Mouse (Mus musculus) regulatory T cell (primary cell): ENCODE results near the gene Tulp3.

ENCODE experiments used
- in situ Hi-C: fragments of 300-600 bp; cut with MboI, MseI; formaldehyde crosslinking; loops from one replicate; pipeline ENCODE4 v1.15.1; 2025; ENCODE audit warnings: high pct_unique_total_duplicates

Gene Tulp3

DNA sequence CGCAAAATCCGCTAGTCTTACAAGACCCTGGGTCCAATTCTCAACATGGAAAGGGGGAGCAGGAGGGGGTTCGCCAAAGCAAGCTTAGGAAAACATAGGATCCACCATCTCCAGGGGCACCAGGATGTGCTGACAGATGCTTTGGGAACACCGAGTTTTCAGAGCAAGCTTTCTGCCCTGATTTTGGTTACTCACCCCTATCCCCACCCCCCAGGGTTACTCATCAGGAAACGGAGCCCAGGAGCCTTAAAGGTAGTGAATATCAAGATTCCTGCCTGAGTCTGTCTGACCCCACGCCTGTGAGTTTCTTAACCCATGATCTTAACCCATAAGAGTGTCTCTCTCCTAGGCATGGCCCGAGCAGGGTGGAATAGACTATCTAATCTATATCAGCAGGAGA lies 57.4 kb downstream of the Tulp3 start:
- in situ Hi-C loops: no loop called here

- in situ Hi-C loops: no loop called here
Measured at GRCm38 (mm10) chr6:128296750-128297393, 58.8 kb downstream of the Tulp3 start.

DNA sequence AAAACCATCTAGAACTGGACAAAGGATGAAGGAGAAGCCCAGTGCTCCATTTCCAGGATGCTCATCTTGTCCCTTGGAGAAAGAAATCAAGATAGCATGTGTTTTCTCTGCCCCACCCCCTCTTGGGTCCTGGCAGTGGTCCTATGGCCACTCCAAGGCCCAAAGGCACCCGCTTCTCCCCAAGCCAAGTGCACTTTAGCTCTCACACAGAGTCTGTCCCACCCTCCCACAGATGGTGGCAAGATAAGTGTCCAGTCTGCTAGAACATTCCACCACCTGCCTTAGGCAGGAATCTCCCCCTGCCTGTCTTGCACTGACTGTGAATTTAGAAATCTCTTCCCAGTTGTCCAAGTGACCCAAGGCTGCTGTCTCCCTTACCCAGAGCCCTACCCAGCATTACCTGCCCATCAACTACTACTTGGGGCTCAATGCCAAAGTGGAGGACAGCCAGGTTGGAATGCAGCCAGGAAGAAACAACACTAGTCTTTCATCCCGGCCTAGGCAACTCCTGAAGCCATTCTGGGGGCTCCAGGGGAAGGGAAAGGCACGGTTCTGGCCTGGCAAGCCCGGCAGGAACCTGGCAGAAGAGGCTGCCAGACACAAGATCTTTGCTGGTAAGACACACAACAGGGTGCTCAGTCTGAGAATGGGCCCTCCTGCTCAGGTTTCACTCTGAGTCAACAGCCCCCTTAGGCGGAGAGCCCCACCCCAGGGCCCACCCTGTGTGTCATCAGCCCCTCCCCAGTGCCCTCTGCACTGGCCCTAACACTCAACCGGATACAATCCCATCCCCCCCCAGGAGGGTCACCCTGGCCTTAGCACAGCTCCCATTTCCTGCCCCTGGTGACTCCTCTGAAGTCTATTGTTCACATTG lies 59.5 kb downstream of the Tulp3 start:
- in situ Hi-C loops: no loop called here

DNA sequence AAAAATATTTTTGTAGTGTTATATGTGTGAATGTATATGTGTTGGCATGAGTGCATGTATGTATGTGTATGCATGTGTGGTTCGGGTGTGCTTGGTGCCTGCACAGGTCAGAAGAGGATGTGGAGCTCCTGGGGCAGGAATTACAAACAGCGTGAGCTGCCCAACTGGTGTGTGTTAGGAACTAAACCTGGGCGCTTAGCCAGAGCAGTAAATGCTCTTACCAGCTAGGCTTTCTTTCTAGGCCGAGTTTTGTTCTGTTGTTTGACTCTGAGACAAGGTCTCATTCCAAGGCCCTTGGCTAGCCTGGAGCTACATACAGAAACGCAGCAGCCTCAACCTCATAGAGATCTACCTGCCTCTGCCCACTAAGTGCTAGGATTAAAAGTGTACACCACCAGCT lies 64.4 kb downstream of the Tulp3 start:
- in situ Hi-C loops: no loop called here

GRCm38 (mm10) chr6:128288681-128289080 lies 67.0 kb downstream of the Tulp3 start:
- in situ Hi-C loops: no loop called here

DNA sequence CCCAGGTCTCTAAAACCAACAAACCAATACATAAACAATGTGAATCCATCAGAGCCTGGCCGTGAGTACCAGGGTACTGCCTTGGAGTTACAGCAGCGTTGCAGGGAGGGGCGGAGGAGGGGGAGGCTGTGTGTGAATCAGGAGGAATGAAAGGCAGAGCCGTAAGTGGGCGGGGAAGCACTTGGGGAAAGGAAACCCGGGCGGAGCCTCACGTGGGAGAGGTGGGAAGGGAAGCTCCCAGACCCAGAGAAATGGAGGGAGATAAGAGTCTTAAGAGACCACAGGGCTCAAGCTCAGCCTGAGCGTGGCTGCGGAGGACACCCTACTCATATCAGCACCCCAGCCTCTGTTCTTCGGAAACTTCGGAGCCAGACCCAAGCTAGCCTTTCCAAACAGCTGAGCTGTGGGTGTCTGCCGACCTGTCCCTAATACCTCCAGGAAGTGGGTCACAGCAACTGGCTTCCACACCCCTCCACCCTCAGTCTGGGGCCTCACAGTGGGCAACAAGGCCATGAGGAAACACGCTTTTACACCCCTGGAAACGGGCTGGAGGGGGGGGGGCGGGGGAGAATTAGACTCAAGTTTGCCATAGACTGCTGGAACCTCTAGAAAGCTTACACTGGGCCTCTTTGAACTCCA lies 69.7 kb downstream of the Tulp3 start:
- in situ Hi-C loops: no loop called here

DNA sequence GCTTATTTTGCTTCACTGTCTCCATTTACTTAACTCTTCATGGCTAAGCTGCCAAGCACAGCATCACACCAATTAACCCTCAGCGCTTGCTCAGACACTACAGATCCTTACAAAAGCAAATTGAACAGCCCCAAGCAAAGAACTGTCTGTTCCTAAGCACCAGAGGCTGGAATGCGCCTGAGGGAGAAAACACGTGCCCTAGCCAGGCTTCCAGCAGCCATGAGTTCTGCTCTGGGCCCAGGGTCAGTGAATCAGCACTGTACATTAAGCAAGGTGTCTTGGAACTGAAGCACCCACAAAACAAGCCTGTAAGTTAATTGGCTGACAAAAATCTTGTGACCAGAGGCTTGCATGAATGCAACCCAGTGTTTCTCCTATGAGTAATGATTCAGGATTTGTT lies 73.5 kb downstream of the Tulp3 start:
- in situ Hi-C loops: no loop called here

DNA sequence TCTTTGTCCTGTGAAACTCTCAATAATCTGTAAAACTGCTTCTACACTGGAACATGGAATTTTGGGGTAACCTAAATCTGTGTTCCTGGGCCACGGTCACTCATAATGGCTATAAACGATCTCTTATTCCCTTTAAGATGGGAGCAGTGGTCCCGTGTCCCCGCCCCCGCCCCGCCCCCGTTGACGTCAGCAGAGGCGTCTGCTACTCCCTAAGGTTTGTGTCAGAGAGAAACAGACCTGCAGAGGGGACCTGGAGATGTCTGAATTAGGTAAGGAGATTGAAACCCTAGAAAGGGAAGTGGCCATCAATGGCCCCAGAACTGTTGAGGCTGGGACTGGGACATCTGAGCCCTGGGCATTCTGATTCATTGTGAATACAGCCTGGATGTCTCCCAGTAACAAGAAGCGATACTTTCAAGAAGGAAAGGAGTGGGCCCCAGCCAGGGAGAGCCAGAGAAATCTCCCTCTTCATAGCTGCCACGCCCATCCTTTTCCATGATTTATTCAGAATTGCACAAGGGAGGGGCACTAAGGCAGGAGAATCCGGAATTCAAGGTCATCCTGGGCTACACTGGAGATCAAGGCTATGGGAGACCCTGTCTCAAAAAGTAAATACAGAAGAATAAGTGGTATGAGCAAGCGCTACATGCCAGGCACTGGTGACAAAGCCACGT lies 75.0 kb downstream of the Tulp3 start:
- in situ Hi-C loops: no loop called here

GRCm38 (mm10) chr6:128279608-128280007 lies 76.0 kb downstream of the Tulp3 start:
- in situ Hi-C loops: no loop called here

- in situ Hi-C loops: no loop called here
Measured at GRCm38 (mm10) chr6:128279099-128279498, 76.6 kb downstream of the Tulp3 start.

DNA sequence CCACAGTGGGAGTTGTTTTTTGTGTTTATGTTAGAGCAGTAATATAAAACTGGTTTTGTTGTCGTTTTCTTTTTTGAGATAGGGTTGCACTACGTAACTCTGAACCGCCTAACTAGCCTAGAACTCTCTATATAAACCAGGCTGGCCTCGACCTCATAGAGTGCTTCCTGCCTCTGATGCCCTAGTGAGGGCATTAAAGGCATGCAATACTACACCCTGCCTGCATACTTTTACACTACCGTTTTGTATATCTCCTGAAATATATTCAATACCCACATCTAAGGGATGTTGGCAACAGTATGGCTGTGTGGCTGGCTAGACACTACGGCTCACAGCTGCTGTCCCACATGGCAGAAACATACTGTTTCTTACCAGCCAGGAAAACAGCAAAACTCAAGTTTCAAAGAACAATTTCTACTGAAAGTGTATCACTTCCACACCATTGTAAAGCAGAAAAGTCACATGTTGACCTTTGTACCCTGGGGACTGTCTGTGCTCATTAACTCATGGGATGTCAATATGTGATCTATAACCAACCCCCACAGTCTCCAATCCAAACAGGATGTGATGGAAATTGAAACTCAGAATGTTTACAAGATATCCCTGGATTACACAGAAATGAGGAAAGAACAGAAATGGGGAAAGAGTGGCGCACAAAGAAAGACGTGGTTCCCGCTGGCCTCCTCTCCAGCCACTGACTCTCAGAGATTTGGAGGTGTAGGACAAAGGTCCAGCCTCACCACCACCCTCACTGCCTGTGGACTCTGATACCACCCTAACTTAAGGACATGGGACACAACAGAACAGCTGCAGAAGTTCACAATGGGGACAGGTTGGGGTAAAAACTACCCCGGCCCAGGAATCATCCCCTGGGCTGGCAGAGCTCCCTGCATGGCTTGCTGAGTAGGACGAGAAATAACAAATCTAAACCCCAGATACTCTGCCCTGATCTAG lies 78.2 kb downstream of the Tulp3 start:
- in situ Hi-C loops: no loop called here

- in situ Hi-C loops: no loop called here
Measured at GRCm38 (mm10) chr6:128276349-128276748, 79.3 kb downstream of the Tulp3 start.

DNA sequence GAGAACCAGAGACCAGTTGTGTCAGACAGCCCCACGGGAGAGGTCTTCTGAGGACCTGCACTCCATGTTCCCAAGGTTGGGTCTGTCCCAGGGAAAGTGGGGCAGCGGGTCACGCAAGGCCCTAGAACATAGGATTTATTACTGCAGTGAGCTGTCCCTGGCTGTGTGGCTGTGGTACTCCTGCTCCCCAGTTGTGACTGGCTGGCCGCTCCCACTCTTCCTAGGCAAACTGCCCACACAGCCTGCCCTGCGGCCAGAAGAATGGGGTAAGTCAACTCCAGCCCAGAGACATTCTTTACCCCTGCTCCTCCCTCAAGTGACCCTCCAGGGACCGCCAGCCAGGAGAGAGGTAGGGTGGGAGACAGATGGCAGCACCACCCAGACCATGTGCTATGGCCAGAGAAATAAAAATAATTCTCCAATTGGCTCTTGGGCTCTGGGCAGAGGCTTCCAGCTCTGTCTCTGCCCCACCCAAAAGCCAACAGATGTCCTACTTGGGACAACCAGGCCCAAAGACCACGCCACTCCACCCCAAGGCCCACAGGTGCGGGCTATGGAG lies 80.1 kb downstream of the Tulp3 start:
- in situ Hi-C loops: no loop called here

GRCm38 (mm10) chr6:128273507-128273906 lies 82.1 kb downstream of the Tulp3 start:
- in situ Hi-C loops: no loop called here

GRCm38 (mm10) chr6:128272754-128273153 lies 82.9 kb downstream of the Tulp3 start:
- in situ Hi-C loops: no loop called here
